Mouse (Mus musculus) B cell, adult 2 months (primary cell): ENCODE results near the gene Car1.
"Not testable (repeated sequence)": the region's sequence is repeated elsewhere in the genome, so short reads cannot be mapped to it uniquely, and the experiment has no call there.

ENCODE experiments used
- DNase-seq, 2 experiments: peaks; one replicate each; pipeline ENCODE4 v3.0.0; 2022

Gene Car1

DNA sequence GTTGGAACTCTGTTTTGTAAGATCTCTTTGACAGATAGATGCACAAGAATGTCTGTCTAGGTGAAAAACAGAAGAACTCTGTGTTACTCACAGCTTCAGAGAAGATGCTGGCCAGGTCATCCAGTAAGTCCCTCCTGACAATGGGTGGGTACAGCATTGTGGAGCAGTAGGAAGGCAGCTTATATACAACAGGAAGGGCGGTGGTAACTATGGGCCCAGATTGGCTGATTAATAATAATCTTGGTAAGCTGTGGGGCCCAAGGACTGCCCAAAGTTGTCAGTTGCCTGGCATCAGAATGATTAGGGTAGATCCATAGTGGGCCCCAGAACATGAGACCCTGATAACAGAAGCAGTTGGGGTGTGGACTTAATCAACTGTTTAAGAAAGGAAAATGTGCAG, at the start of gene Car1:
Gene Car1 (minus strand): TSS at position 158 of the 400 bp plus-strand sequence.
- no peak for DNase-seq

GRCm38 (mm10) chr3:14857874-14858273, 49.7 kb upstream of the Car1 start:
- no peak for DNase-seq

DNA sequence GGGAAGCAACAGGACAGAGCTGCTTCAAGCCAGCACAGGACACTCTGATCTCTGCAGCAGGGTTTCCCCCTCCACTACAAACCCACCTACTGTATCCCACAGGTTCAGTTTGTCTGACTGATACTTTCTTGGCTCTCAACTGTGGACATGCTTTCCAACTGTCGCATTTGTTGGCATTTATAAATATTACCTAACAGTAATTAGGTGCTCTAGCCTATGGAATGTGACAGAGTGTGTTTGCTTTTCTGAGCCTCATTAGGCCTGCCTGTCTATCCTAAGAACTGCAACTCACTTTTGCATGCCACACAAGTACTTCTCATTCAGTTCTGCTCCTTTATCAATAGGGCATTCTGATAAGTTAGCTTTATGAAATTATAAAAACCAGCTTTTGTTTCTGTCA, 46.3 kb upstream of the Car1 start:
- DNase-seq, result no peak

DNA sequence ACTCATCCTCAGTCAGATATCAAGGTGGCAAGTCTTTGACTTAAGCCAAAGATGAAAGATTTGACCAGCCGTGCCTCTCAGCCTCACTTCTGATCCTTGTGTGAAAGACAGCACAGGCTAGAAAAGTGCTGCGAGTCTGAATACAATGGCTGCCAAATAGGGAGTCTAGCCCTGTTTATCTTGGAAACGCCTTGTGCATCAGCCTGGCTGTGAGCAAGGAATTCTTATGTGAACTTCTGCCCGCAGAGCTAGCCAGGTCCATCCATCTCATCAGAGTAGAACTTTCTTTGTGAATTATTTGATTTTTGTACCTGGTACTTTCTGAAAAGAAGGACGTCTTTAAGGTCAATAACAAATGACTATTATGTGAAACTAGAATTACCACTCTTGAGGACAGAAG, 45.8 kb upstream of the Car1 start:
- no peak for DNase-seq

DNA sequence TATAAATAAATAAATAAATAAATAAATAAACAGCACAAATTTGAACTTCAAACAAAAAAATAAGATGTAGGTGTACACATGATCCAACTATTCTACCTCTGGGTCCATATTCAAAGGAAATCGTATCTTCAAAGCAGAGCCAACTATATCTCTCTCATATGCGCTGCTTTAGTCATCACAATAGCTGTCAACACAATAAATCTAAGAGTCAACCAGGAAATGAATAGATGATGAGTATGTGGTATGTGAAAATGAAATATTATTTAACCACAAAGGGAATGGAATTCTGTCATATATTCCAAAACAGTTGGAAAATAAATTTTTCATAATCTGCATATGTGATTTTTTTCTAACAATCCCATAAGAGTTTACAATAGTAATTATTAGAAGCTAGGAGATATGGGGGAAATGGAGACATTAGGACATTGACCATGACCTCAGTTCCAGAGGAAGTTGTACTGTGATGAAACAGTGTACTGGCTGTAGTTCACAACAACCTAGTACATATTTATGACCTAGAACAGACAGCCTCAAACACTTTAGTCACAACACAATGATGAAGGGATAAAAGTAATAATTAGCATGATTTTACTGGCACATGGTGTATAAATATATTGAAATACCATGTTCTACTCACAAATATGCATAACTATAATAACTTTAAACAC, 40.6 kb upstream of the Car1 start:
- DNase-seq, result no peak

DNA sequence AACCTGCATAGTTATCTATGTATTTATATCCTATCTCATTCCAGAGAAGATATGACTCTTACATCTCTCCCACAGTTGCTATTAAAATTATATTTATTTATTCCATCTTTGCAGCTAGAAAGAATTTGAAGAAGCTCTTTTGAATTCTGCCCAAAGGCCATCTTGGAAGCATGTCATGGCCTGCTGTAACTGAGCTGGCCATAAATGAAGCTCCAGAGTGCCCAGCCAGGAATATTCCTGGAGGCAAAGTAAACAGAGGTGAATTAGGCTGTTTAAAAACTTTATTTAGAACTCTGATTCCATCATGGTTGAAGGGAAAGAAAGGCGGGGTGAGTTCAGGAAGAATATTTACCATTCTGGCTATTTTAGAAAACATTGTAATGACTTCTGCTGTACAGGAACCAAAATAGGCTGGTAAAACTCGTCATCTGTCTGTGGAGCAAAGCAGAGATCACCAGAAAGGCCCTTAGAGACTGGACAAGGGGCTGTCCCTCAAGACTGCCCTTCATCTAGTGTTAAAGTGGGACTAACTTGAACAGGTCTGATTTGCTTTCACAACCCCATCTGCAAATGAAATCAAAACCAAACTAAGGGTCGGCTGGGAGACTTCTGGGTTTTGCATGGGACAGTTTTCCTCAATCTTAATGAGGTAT, 31.4 kb upstream of the Car1 start:
- no peak for DNase-seq

DNA sequence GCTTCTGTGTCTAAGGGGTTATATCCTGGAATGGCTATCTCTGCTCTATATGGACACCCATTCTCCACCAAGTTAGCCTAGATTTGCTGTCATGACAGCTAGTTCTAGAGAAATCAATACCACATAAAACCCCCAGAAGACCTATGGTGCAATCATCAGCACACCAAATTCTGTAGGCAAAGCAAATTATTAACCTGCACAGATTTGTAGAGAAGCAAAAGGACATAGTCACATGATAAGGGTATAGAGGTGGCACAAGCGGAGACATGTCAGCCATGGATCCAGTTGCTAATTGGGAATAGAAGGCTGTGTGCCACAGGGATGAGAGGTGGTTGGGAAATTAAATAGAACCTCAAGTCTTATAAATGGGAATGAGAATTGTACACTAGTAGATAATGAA, 30.8 kb upstream of the Car1 start:
- DNase-seq, result no peak

DNA sequence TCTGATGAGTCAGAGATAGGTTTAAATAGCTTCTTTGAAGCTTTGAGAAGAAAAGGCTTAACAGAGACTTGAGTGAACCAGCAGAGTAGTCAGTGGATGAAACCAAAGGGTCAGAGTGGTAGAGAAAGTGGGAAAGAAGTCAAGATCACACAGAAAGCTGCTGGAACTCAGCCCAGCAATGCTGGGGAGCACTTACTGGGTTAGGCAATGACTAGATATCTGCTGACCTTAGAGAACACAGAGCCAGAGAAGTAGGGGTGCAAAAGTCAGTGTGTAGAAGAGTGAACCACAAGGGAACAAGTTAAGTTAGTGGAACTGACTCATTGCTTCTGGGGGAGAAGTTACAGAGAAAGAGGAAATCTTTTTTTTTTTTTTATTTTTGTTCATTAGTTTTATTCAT, 24.6 kb upstream of the Car1 start:
- no peak for DNase-seq

DNA sequence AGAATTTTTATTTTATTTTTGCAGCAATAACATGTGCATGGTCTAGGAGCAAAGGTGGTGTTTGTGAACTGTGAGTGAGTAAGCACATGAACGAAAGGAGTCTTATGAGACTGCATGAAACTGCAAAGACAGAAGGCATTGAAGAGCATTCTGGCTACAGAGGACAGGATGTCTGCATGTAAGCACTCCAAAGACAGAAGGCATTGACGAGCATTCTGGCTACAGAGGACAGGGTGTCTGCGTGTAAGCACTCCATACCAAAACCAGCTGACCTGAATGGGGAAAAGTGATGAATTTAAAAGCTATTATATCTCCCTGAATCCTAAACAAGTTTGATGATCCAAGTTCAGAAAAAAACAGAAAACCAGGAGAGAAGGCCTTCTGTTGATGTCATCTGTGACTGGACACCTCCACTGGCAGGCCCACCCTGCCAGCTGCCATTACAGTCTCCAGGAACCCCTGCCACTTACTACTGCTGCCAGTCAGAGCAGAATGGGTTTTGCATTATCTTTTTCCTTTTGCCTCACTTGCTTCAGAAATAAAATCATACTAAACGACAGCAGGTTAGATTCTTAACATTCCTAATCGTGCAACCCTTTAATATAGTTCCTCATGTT, 23.2 kb upstream of the Car1 start:
- DNase-seq, result no peak

GRCm38 (mm10) chr3:14828896-14829295, 20.7 kb upstream of the Car1 start:
- no peak for DNase-seq

GRCm38 (mm10) chr3:14819844-14820504, 11.8 kb upstream of the Car1 start:
- DNase-seq, result no peak

DNA sequence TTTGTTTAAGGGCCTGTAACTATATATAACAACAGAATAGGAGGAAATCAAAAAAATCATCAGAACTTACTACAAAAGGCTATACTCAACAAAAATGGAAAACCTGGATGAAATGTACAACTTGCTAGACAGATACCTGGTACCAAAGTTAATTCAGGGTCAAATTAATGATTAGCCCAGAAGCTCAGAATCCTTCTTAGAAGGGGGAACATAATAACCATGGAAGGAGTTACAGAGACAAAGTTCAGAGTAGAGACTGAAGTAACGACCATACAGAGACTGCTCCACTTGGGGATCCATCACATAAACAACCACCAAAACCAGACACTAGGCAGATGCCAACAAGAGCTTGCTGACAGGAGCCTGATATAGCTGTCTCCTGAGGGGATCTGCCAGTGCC, 7.2 kb upstream of the Car1 start:
- not testable (repeated sequence) for DNase-seq

DNA sequence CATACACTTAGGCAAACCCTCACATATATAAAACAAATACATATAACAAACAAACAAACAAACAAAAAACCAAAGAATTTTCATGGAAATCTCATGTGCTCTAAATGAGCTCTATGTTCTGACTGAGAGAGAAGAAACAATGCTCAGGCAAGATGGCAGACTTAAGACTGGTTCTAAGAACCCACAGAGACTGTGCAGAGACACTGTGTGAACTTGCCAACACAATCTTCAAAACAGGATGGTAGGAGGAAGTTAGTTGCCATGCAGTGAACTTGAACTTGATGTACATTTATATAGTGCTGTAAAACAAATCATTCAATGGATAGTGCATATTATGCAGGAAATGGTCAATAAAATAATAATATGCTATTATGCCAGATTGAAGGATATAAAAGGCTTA, 1.5 kb downstream of the Car1 start:
- DNase-seq, result no peak

DNA sequence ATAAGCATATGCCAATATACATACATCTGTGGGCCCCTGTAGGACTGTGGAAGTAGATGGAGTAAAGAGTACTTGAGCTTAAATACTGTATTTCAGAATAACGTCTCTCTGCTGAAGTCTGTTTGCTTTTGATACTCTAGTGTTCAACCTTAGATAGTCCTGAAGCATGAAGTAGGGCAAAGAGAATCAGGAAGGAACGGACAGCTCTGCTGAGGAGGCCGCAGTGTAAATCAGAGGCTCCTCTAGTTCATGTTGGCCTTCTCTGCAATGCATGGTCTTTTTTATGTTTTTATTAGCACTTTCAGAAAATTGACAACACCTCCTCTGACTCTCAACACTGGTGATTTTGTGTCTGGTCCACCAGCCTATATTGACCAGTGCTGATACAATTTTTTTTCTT, 2.2 kb downstream of the Car1 start:
- no peak for DNase-seq

DNA sequence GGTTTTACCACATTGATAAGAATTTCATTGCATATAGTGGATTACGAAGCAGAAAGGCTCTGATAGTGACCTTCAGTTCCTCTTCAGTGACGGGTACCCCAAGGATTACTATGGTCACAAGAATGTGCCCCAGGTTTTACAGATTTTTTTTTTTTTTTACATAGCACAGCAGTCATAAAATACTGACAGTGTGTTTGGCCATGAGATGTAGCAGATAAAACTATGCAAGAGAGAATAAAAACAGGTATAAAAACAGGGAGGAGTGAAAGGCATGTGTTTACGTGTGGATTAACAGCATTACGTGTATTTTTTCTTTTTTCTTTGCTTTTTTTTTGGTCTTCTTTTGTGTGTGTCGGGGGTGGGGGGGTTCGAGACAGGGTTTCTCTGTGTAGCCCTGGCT, 3.3 kb downstream of the Car1 start:
- DNase-seq, result no peak

- DNase-seq, result no peak
Measured at GRCm38 (mm10) chr3:14797069-14797468, 11.1 kb downstream of the Car1 start.

DNA sequence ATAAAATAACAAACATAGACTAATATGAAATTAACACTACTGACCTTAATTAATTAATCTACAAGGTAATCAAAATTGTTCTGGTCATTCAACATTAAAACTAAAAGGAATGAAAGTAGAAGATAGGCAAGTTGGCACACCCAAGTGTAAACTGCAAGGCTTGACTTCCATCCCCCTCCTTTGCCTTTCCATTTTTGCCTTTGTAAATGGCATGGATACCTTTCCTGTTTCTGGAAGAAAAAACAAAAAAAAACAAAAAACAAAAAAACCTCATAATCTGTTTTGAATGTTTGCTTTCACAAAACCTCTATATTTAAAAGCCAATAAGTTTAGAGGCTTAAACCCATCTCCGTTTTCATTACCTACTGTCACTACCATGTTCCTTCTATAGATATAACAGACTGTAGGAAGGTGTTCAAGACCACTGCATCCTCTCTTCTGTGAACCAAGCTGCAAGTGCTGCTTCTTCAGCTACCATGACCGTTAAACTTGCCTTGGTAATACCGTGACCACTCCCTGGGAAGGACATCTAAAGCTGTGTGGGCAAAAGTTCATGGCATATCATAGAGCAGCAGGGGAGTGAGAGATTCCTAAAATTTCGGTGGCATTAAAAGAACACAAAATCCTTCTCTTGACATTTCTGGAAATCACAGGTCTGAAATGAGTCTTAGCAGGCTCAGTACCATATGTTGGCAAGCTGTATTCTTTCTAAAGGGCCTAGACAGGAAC, 12.7 kb downstream of the Car1 start:
- no peak for DNase-seq

- DNase-seq, result no peak
Measured at GRCm38 (mm10) chr3:14792032-14792431, 16.1 kb downstream of the Car1 start.

GRCm38 (mm10) chr3:14787607-14788006, 20.6 kb downstream of the Car1 start:
- DNase-seq, result no peak

DNA sequence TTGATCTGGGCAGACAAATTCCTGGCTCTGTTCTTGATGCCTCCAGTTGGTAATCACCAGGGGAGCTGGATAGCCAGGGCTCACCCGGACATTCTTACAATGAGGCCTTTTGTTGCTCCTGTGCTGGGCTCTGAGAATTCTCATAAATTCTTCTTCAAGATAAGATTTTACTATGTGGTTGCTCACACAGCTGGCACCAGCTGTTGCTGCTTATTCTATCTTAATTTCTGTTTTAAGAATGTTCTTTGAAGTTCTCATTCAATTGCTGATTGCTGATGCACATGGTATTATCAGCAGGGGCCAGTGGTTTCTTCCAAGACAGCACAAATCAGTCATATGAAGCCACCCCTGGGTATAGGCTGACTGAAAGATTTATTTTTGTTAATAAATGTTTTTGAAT, 21.0 kb downstream of the Car1 start:
- DNase-seq, result no peak

GRCm38 (mm10) chr3:14786551-14787079, 21.6 kb downstream of the Car1 start:
- DNase-seq, result no peak

DNA sequence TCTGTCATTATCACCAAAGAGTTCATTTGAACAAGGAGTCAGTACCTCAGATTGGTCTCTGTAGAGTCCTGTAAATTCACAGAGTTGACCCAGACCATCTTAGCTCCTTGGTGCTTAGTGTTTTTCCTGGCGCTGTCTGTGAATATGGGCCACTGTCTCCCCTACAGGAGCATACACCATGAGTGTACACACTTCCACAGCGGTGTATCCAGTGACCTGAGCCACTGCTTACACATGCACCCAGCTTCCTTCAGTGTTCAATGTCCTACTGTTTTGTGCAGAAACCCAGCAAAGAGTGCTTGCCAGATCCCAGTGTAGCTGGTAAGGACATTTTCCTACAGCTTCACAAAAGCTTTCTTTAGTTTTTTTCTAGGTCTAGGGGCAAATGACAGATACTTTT, 22.8 kb downstream of the Car1 start:
- DNase-seq, result no peak

DNA sequence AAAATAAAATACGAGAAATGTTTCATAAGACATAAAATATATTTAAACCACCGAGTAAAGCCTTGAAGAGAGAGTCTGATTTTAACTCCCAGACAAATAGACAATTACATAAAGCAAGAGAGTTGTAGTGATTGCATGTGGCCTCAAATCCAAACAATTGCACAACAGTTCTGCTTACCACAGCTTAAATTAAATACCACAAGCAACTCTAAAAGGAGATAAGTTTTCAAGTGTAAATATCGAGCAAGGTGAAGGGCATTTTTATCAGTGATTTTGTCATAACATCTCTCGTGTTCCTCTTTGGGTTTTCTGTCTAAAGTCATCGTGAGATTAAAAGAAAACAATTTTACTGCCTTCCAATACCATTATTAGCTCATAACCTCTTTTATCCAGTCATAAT, 25.0 kb downstream of the Car1 start:
- not testable (repeated sequence) for DNase-seq
